Mouse (Mus musculus): Measurements from ENCODE around the gene Cap1. TPM values are rescaled to one million over a fixed set of nuclear protein-coding genes. Genes with fewer than 3 reads are reported as not detected.

The Cap1 gene
- polyA plus RNA-seq, 1 experiment from 2014 or later = 79.7 TPM

- no peak overlapping the region for H3K9ac ChIP-seq (replicated peaks; ENCODE audit: low read length)
- peaks cover 9% of the 10 kb centered on the region; the same call in 1 of the 2 replicates for H3K9me3 ChIP-seq (ENCODE audit: low read length)
- no peak for ATAC-seq (ENCODE audit: low FRiP score, low TSS enrichment)
- H3K4me3 ChIP-seq (ENCODE audit: low read length) = no peak overlapping the region
- no peaks in the 10 kb centered on the region for H3K36me3 ChIP-seq (ENCODE audit: insufficient read depth, low read length)
- H3K27me3 ChIP-seq (ENCODE audit: insufficient read depth, low read length) = no peaks in the 10 kb centered on the region
- H3K4me1 ChIP-seq (ENCODE audit: insufficient read depth, low read length) = no peaks in the 10 kb centered on the region
- 69% methylated on average over 5 of the region's 5 CpGs for WGBS
- H3K4me2 ChIP-seq (replicated peaks; ENCODE audit: low read depth, low read length) = no peak overlapping the region
- H3K27ac ChIP-seq (ENCODE audit: low read length) = no peak overlapping the region
These were observed 26.8 kb upstream of the Cap1 start for GRCm38 (mm10) chr4:122912613-122913012.

- Histone ChIP-seq H3K4me1 (ENCODE audit: insufficient read depth, low read length) (no peaks in the 10 kb centered on the region), H3K9ac (replicated peaks; ENCODE audit: low read length) (no peak overlapping the region), H3K36me3 (ENCODE audit: insufficient read depth, low read length) (no peaks in the 10 kb centered on the region), H3K4me2 (replicated peaks; ENCODE audit: low read depth, low read length) (no peak overlapping the region), H3K4me3 (ENCODE audit: low read length) (no peak overlapping the region), H3K9me3 (ENCODE audit: low read length) (peaks cover 11% of the 10 kb centered on the region; the same call in 1 of the 2 replicates), H3K27ac (ENCODE audit: low read length) (no peak overlapping the region), H3K27me3 (ENCODE audit: insufficient read depth, low read length) (no peaks in the 10 kb centered on the region)
- no peak for ATAC-seq (ENCODE audit: low FRiP score, low TSS enrichment)
- WGBS = 50% methylated on average over 6 of the region's 6 CpGs
These were observed 24.7 kb upstream of the Cap1 start for GRCm38 (mm10) chr4:122910577-122910976.

GRCm38 (mm10) chr4:122909572-122910189, 23.8 kb upstream of the Cap1 start:
- Histone ChIP-seq H3K9me3 (ENCODE audit: low read length) (peaks cover 11% of the 10 kb centered on the region; the same call in 1 of the 2 replicates), H3K9ac (replicated peaks; ENCODE audit: low read length) (no peak overlapping the region), H3K36me3 (ENCODE audit: insufficient read depth, low read length) (no peaks in the 10 kb centered on the region), H3K4me3 (ENCODE audit: low read length) (no peak overlapping the region), H3K27me3 (ENCODE audit: insufficient read depth, low read length) (no peaks in the 10 kb centered on the region), H3K27ac (ENCODE audit: low read length) (no peak overlapping the region), H3K4me1 (ENCODE audit: insufficient read depth, low read length) (no peaks in the 10 kb centered on the region), H3K4me2 (replicated peaks; ENCODE audit: low read depth, low read length) (no peak overlapping the region)
- 0 out of 2 replicates have a peak, but pooled peaks have one; percentile 39 for ATAC-seq (ENCODE audit: low FRiP score, low TSS enrichment)
- 49% methylated on average over 12 of the region's 12 CpGs for WGBS

DNA sequence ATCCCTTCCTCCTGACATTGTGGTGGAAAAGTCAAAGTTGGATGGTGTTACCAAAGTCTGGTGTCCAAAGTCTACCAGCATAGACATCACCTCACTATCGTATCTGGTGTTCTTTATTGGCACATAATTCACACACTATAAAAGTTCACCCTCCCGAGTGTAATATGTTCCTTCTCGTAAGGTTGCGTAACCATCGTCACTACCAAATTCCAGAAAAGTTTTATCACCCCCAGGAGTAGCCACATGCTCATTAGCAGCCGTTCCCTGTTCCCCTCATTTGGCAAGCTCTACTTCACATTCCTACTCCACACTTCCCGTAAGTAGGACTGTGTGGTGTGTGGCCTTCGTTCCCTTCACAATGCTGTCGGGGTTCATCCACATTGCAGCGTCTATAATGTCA, 19.5 kb upstream of the Cap1 start:
- Histone ChIP-seq H3K27me3 (ENCODE audit: insufficient read depth, low read length) (no peaks in the 10 kb centered on the region), H3K9me3 (ENCODE audit: low read length) (peaks cover 5% of the 10 kb centered on the region; the same call in 1 of the 2 replicates), H3K27ac (ENCODE audit: low read length) (no peak overlapping the region), H3K36me3 (ENCODE audit: insufficient read depth, low read length) (no peaks in the 10 kb centered on the region), H3K4me2 (replicated peaks; ENCODE audit: low read depth, low read length) (no peak overlapping the region), H3K4me3 (ENCODE audit: low read length) (no peak overlapping the region), H3K9ac (replicated peaks; ENCODE audit: low read length) (no peak overlapping the region), H3K4me1 (ENCODE audit: insufficient read depth, low read length) (no peaks in the 10 kb centered on the region)
- WGBS = 70% methylated on average over 10 of the region's 10 CpGs
- ATAC-seq (ENCODE audit: low FRiP score, low TSS enrichment) = no peak

DNA sequence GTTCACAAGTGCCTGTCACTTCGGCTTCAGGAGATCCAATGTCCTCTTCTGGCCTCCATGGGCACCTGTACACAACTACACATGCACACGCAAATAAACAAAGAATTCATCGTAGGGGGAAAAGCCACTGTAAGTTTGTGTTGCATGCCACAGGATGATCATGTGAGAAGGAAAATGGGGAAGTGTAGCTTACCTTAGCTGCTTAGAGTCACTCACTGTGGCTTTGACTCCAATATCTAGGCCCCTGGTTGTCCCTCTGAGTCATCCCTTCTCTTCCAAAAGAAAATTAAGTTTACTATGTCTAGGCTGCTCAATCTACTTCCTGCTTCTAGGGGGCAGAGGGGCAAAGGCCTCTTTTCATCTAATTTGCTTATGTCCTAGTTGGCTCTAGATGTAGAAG, 17.9 kb upstream of the Cap1 start:
- H3K9ac ChIP-seq (replicated peaks; ENCODE audit: low read length) = no peak overlapping the region
- H3K4me2 ChIP-seq (replicated peaks; ENCODE audit: low read depth, low read length) = no peak overlapping the region
- no peaks in the 10 kb centered on the region for H3K4me1 ChIP-seq (ENCODE audit: insufficient read depth, low read length)
- H3K27ac ChIP-seq (ENCODE audit: low read length) = no peak overlapping the region
- H3K4me3 ChIP-seq (ENCODE audit: low read length) = no peak overlapping the region
- H3K27me3 ChIP-seq (ENCODE audit: insufficient read depth, low read length) = no peaks in the 10 kb centered on the region
- no peak for ATAC-seq (ENCODE audit: low FRiP score, low TSS enrichment)
- WGBS = 89% methylated on average over 3 of the region's 3 CpGs
- H3K36me3 ChIP-seq (ENCODE audit: insufficient read depth, low read length) = no peaks in the 10 kb centered on the region
- H3K9me3 ChIP-seq (ENCODE audit: low read length) = peaks cover 5% of the 10 kb centered on the region; the same call in 1 of the 2 replicates

DNA sequence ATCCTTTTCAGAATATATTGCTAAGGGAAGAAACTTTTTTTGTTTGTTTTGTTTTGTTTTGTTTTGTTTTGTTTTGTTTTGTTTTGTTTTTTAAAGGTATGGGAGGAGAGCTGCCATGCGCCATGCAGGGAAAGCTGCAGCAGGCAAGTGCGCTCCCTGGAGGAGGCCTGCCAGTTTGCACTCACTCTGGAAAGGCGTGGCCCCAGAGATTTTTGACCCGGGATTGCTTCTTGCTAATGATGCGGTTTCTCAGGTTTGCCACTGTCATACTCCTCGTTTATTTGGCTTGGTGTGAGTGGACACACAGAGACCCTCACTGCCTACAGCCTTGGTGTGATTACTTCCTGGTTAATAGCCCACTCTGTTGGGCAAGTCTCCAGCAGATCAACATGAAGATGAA, 16.3 kb upstream of the Cap1 start:
- Histone ChIP-seq H3K27ac (ENCODE audit: low read length) (no peak overlapping the region), H3K4me1 (ENCODE audit: insufficient read depth, low read length) (no peaks in the 10 kb centered on the region), H3K9ac (replicated peaks; ENCODE audit: low read length) (no peak overlapping the region), H3K36me3 (ENCODE audit: insufficient read depth, low read length) (no peaks in the 10 kb centered on the region), H3K9me3 (ENCODE audit: low read length) (no peaks in the 10 kb centered on the region), H3K4me3 (ENCODE audit: low read length) (no peak overlapping the region), H3K27me3 (ENCODE audit: insufficient read depth, low read length) (no peaks in the 10 kb centered on the region), H3K4me2 (replicated peaks; ENCODE audit: low read depth, low read length) (no peak overlapping the region)
- ATAC-seq (ENCODE audit: low FRiP score, low TSS enrichment) = no peak
- WGBS = 28% methylated on average over 6 of the region's 6 CpGs

DNA sequence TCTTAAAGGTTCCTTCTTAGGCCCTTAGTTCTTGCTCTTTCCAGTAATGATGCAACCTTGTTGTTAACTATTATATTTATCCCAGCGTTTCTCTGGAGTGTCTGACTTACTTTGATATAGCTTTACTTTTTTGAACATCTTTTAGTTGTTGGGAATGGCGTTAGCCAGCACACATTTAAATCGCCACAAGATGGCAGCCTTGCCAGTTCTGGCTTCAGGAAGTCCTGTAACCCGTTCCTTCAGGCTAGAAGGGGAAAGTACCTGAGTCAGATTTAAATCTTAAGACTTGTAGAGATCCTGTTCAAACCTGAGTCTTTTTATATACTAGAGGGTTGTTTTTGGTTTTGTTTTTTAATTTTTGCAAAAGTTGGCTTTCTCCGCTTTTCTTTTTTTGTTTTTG, 12.5 kb upstream of the Cap1 start:
- no peak overlapping the region for H3K27ac ChIP-seq (ENCODE audit: low read length)
- no peaks in the 10 kb centered on the region for H3K9me3 ChIP-seq (ENCODE audit: low read length)
- no peaks in the 10 kb centered on the region for H3K4me1 ChIP-seq (ENCODE audit: insufficient read depth, low read length)
- no peak overlapping the region for H3K4me3 ChIP-seq (ENCODE audit: low read length)
- no peaks in the 10 kb centered on the region for H3K27me3 ChIP-seq (ENCODE audit: insufficient read depth, low read length)
- no peak overlapping the region for H3K9ac ChIP-seq (replicated peaks; ENCODE audit: low read length)
- ATAC-seq (ENCODE audit: low FRiP score, low TSS enrichment) = no peak
- no peaks in the 10 kb centered on the region for H3K36me3 ChIP-seq (ENCODE audit: insufficient read depth, low read length)
- no peak overlapping the region for H3K4me2 ChIP-seq (replicated peaks; ENCODE audit: low read depth, low read length)
- 15% methylated on average over 5 of the region's 5 CpGs for WGBS

- 74% methylated on average over 4 of the region's 4 CpGs for WGBS
- Histone ChIP-seq H3K4me1 (ENCODE audit: insufficient read depth, low read length) (no peaks in the 10 kb centered on the region), H3K4me3 (ENCODE audit: low read length) (no peak overlapping the region), H3K4me2 (replicated peaks; ENCODE audit: low read depth, low read length) (no peak overlapping the region), H3K9ac (replicated peaks; ENCODE audit: low read length) (no peak overlapping the region), H3K9me3 (ENCODE audit: low read length) (no peaks in the 10 kb centered on the region), H3K27me3 (ENCODE audit: insufficient read depth, low read length) (no peaks in the 10 kb centered on the region), H3K27ac (ENCODE audit: low read length) (no peak overlapping the region), H3K36me3 (ENCODE audit: insufficient read depth, low read length) (no peaks in the 10 kb centered on the region)
- no peak for ATAC-seq (ENCODE audit: low FRiP score, low TSS enrichment)
These were observed 11.9 kb upstream of the Cap1 start for GRCm38 (mm10) chr4:122897750-122898149.

GRCm38 (mm10) chr4:122892157-122892556, 6.3 kb upstream of the Cap1 start:
- H3K9ac ChIP-seq (replicated peaks; ENCODE audit: low read length) = no peak overlapping the region
- no peak for ATAC-seq (ENCODE audit: low FRiP score, low TSS enrichment)
- no peaks in the 10 kb centered on the region for H3K4me1 ChIP-seq (ENCODE audit: insufficient read depth, low read length)
- H3K36me3 ChIP-seq (ENCODE audit: insufficient read depth, low read length) = no peaks in the 10 kb centered on the region
- H3K9me3 ChIP-seq (ENCODE audit: low read length) = no peaks in the 10 kb centered on the region
- no peak overlapping the region for H3K4me2 ChIP-seq (replicated peaks; ENCODE audit: low read depth, low read length)
- 56% methylated on average over 5 of the region's 5 CpGs for WGBS
- H3K4me3 ChIP-seq (ENCODE audit: low read length) = no peak overlapping the region
- no peak overlapping the region; the same call in 1 of the 2 replicates for H3K27ac ChIP-seq (ENCODE audit: low read length)
- no peaks in the 10 kb centered on the region for H3K27me3 ChIP-seq (ENCODE audit: insufficient read depth, low read length)

- 43% methylated on average over 1 of the region's 1 CpGs for WGBS
- no peak overlapping the region for H3K4me2 ChIP-seq (replicated peaks; ENCODE audit: low read depth, low read length)
- 0 out of 2 replicates have a peak overlapping the region, but pooled peaks have one; percentile 16 for H3K27ac ChIP-seq (ENCODE audit: low read length)
These were observed 5.7 kb upstream of the Cap1 start for GRCm38 (mm10) chr4:122891597-122891996.

More at GRCm38 (mm10) chr4:122891597-122891996, 5.7 kb upstream of the Cap1 start:
- H3K4me3 ChIP-seq (ENCODE audit: low read length) = no peak overlapping the region
- H3K9me3 ChIP-seq (ENCODE audit: low read length) = no peaks in the 10 kb centered on the region
- no peak for ATAC-seq (ENCODE audit: low FRiP score, low TSS enrichment)
- H3K27me3 ChIP-seq (ENCODE audit: insufficient read depth, low read length) = no peaks in the 10 kb centered on the region
- H3K36me3 ChIP-seq (ENCODE audit: insufficient read depth, low read length) = no peaks in the 10 kb centered on the region
- 0 out of 2 replicates have a peak, but pooled peaks cover 5% of the 10 kb centered on the region for H3K4me1 ChIP-seq (ENCODE audit: insufficient read depth, low read length)
- no peak overlapping the region for H3K9ac ChIP-seq (replicated peaks; ENCODE audit: low read length)

Measured in kidney, embryonic 16.5 days (tissue).